Mouse (Mus musculus) forelimb bud, embryonic 11.5 days (tissue): Measurements from ENCODE around the gene Cish.

Experiments used
- DNase-seq: peaks from one replicate; pipeline ENCODE4 v3.0.0-alpha.2; 2012; ENCODE audit warnings: low read depth, low spot score

Gene Cish

GRCm38 (mm10) chr9:107296016-107296040 is at the start of gene Cish:
Cish (plus strand) TSS chr9:107296026.
- DNase-seq, result no peak

GRCm38 (mm10) chr9:107246170-107246569 is 49.7 kb upstream of the Cish start:
- no peak for DNase-seq

- no peak for DNase-seq
These were observed 46.7 kb upstream of the Cish start for GRCm38 (mm10) chr9:107249154-107249553.

GRCm38 (mm10) chr9:107250416-107251337 is 45.1 kb upstream of the Cish start:
- DNase-seq, result no peak

GRCm38 (mm10) chr9:107252164-107252563 is 43.7 kb upstream of the Cish start:
- no peak for DNase-seq

- DNase-seq, result no peak
These were observed 41.4 kb upstream of the Cish start for GRCm38 (mm10) chr9:107254476-107254875.

- DNase-seq, result no peak
These were observed 40.9 kb upstream of the Cish start for GRCm38 (mm10) chr9:107254925-107255324.

GRCm38 (mm10) chr9:107255596-107255995 is 40.2 kb upstream of the Cish start:
- DNase-seq, result peak; percentile 40

GRCm38 (mm10) chr9:107259571-107259970 is 36.3 kb upstream of the Cish start:
- no peak for DNase-seq

GRCm38 (mm10) chr9:107260429-107260828 is 35.4 kb upstream of the Cish start:
- DNase-seq, result no peak

- no peak for DNase-seq
These were observed 35.0 kb upstream of the Cish start for GRCm38 (mm10) chr9:107260836-107261235.

- no peak for DNase-seq
These were observed 34.0 kb upstream of the Cish start for GRCm38 (mm10) chr9:107261792-107262191.

GRCm38 (mm10) chr9:107262375-107262774 is 33.5 kb upstream of the Cish start:
- no peak for DNase-seq

GRCm38 (mm10) chr9:107263912-107264311 is 31.9 kb upstream of the Cish start:
- DNase-seq, result no peak

GRCm38 (mm10) chr9:107264731-107265130 is 31.1 kb upstream of the Cish start:
- no peak for DNase-seq

- DNase-seq, result no peak
These were observed 28.8 kb upstream of the Cish start for GRCm38 (mm10) chr9:107267028-107267427.

GRCm38 (mm10) chr9:107267721-107268402 is 28.0 kb upstream of the Cish start:
- DNase-seq, result no peak

GRCm38 (mm10) chr9:107269772-107270171 is 26.1 kb upstream of the Cish start:
- no peak for DNase-seq

- DNase-seq, result no peak
These were observed 24.5 kb upstream of the Cish start for GRCm38 (mm10) chr9:107271177-107271938.

- DNase-seq, result no peak
These were observed 23.5 kb upstream of the Cish start for GRCm38 (mm10) chr9:107272284-107272683.

- no peak for DNase-seq
These were observed 22.6 kb upstream of the Cish start for GRCm38 (mm10) chr9:107273184-107273583.

GRCm38 (mm10) chr9:107274751-107275150 is 21.1 kb upstream of the Cish start:
- no peak for DNase-seq

- DNase-seq, result no peak
These were observed 20.1 kb upstream of the Cish start for GRCm38 (mm10) chr9:107275710-107276109.
